Mouse (Mus musculus): ENCODE data around the gene Decr2. TPM values are rescaled to one million over a fixed set of nuclear protein-coding genes. Genes with fewer than 3 reads are reported as not detected.

The Decr2 gene
- total RNA-seq, 1 experiment, result 12.6 TPM

DNA sequence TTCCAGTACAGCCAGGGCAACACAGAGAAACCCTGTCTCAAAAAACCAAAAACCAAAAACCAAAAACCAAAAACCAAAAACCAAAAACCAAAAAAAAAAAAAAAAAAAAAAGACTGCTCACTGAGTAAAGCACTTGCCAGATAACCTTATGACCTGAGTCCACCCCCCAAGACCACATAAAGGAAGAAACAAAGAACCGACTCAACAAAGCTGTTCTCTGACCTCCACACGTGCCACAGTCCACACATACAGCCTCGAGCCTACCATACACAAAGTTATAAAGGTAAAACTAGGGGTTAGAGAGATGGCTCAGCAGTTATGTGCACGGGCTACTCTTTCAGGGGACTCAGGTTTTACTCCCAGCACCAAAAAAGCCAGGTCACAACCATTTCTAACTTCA, 37.4 kb downstream of the Decr2 start:
- H3K36me3 ChIP-seq (ENCODE audit: control insufficient read depth, insufficient read depth, low read length, poor library complexity, severe bottlenecking), result no peaks in the 10 kb centered on the region
- H3K9me3 ChIP-seq (ENCODE audit: control insufficient read depth, insufficient read depth, low read depth, low read length), result no peaks in the 10 kb centered on the region
- no peak overlapping the region for H3K27ac ChIP-seq (ENCODE audit: insufficient read depth, low read depth, low read length, poor library complexity, severe bottlenecking)
- H3K4me3 ChIP-seq (ENCODE audit: insufficient read depth in 1 of 2, low read depth in 1 of 2, low read length in 2 of 2, poor library complexity in 1 of 2, severe bottlenecking in 1 of 2), result no peak overlapping the region
- H3K4me1 ChIP-seq (ENCODE audit: control insufficient read depth in 2 of 2, insufficient read depth in 2 of 2, low read length in 2 of 2, poor library complexity in 1 of 2), result peaks cover 0 to 6% of the 10 kb centered on the region in 2 experiments; a peak in 1 of 4 replicates
- TF ChIP-seq HCFC1 (IDR thresholded peaks at IDR 0.05; ENCODE audit: borderline replicate concordance, insufficient read depth, low read length) (no peak), ZC3H11A (IDR thresholded peaks at IDR 0.05; ENCODE audit: borderline replicate concordance, low read depth, low read length) (no peak), CHD2 (IDR thresholded peaks at IDR 0.05; ENCODE audit: low read depth, low read length) (no peak), ZNF384 (IDR thresholded peaks at IDR 0.05; ENCODE audit: low read depth, low read length) (no peak), MAFK (IDR thresholded peaks at IDR 0.05; ENCODE audit: insufficient read depth, low read depth, low read length) (no peak)
- no peak for DNase-seq (ENCODE audit: low read depth, low spot score)
- H3K9ac ChIP-seq (ENCODE audit: insufficient read depth, low read depth, low read length, poor library complexity, severe bottlenecking), result no peak overlapping the region
- in situ Hi-C loops (cut with MboI; ENCODE audit: low sequenced_read_pairs in 2 of 2, unreplicated experiment in 2 of 2), result no loop called here

DNA sequence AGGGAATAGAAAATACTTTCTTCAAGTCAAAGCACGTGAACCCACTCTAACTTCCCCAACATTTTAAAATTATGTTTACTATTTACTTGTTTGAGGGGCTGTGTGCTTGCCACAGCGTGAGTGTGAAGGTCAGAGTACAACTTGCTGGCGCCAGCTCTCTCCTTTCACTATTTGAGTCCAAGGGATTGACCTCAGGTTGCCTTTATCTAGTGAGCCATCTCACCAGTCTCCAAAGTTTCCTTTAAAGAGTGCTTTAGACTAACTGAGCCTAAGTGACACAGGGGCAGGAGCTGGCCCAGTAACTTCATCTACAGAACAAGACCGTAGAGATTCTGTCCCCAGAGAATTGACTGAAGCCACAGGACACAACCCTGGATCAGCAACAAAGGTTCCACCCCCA, 38.1 kb downstream of the Decr2 start:
- H3K4me1 ChIP-seq (ENCODE audit: control insufficient read depth in 2 of 2, insufficient read depth in 2 of 2, low read length in 2 of 2, poor library complexity in 1 of 2), result peaks cover 0 to 6% of the 10 kb centered on the region in 2 experiments; a peak in 1 of 4 replicates
- no peak overlapping the region for H3K4me3 ChIP-seq (ENCODE audit: insufficient read depth in 1 of 2, low read depth in 1 of 2, low read length in 2 of 2, poor library complexity in 1 of 2, severe bottlenecking in 1 of 2)
- no peak for DNase-seq (ENCODE audit: low read depth, low spot score)
- H3K36me3 ChIP-seq (ENCODE audit: control insufficient read depth, insufficient read depth, low read length, poor library complexity, severe bottlenecking), result no peaks in the 10 kb centered on the region
- no peak overlapping the region for H3K27ac ChIP-seq (ENCODE audit: insufficient read depth, low read depth, low read length, poor library complexity, severe bottlenecking)
- TF ChIP-seq ZC3H11A (IDR thresholded peaks at IDR 0.05; ENCODE audit: borderline replicate concordance, low read depth, low read length) (no peak), CHD2 (IDR thresholded peaks at IDR 0.05; ENCODE audit: low read depth, low read length) (no peak), HCFC1 (IDR thresholded peaks at IDR 0.05; ENCODE audit: borderline replicate concordance, insufficient read depth, low read length) (no peak), MAFK (IDR thresholded peaks at IDR 0.05; ENCODE audit: insufficient read depth, low read depth, low read length) (no peak), ZNF384 (IDR thresholded peaks at IDR 0.05; ENCODE audit: low read depth, low read length) (no peak)
- in situ Hi-C loops (cut with MboI; ENCODE audit: low sequenced_read_pairs in 2 of 2, unreplicated experiment in 2 of 2), result no loop called here
- no peaks in the 10 kb centered on the region for H3K9me3 ChIP-seq (ENCODE audit: control insufficient read depth, insufficient read depth, low read depth, low read length)
- no peak overlapping the region for H3K9ac ChIP-seq (ENCODE audit: insufficient read depth, low read depth, low read length, poor library complexity, severe bottlenecking)

DNA sequence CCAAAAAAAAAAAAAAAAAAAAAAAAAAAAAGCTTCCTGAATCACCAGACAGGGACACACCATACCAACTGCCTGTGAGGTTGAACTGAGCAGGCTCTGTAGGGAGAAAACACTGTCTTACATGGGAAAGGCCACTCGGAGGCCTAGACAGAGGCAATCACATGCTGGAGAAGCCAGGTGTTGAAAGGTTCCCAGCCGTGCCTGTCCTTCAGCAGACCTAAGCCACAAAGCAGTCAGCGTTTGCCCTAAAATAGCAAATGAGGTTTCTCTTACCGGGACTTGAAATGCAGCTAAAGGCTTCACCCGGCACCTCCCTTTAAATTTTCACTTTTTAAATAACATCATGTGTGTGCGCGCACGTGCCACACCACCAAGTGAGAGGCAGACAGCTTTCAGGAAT, 42.0 kb downstream of the Decr2 start:
- no peak for DNase-seq (ENCODE audit: low read depth, low spot score)
- H3K36me3 ChIP-seq (ENCODE audit: control insufficient read depth, insufficient read depth, low read length, poor library complexity, severe bottlenecking), result no peaks in the 10 kb centered on the region; the same call in 1 of the 2 replicates
- no peaks in the 10 kb centered on the region for H3K4me1 ChIP-seq (ENCODE audit: control insufficient read depth in 2 of 2, insufficient read depth in 2 of 2, low read length in 2 of 2, poor library complexity in 1 of 2)
- H3K9me3 ChIP-seq (ENCODE audit: control insufficient read depth, insufficient read depth, low read depth, low read length), result no peaks in the 10 kb centered on the region
- no peak overlapping the region for H3K4me3 ChIP-seq (ENCODE audit: insufficient read depth in 1 of 2, low read depth in 1 of 2, low read length in 2 of 2, poor library complexity in 1 of 2, severe bottlenecking in 1 of 2)
- no peak overlapping the region for H3K9ac ChIP-seq (ENCODE audit: insufficient read depth, low read depth, low read length, poor library complexity, severe bottlenecking)
- TF ChIP-seq HCFC1 (IDR thresholded peaks at IDR 0.05; ENCODE audit: borderline replicate concordance, insufficient read depth, low read length), result no peak
- TF ChIP-seq ZC3H11A (IDR thresholded peaks at IDR 0.05; ENCODE audit: borderline replicate concordance, low read depth, low read length), result no peak
- no peak for TF ChIP-seq ZNF384 (IDR thresholded peaks at IDR 0.05; ENCODE audit: low read depth, low read length)
- TF ChIP-seq CHD2 (IDR thresholded peaks at IDR 0.05; ENCODE audit: low read depth, low read length), result no peak
- no peak for TF ChIP-seq MAFK (IDR thresholded peaks at IDR 0.05; ENCODE audit: insufficient read depth, low read depth, low read length)
- in situ Hi-C loops (cut with MboI; ENCODE audit: low sequenced_read_pairs in 2 of 2, unreplicated experiment in 2 of 2), result no loop called here
- H3K27ac ChIP-seq (ENCODE audit: insufficient read depth, low read depth, low read length, poor library complexity, severe bottlenecking), result no peak overlapping the region

DNA sequence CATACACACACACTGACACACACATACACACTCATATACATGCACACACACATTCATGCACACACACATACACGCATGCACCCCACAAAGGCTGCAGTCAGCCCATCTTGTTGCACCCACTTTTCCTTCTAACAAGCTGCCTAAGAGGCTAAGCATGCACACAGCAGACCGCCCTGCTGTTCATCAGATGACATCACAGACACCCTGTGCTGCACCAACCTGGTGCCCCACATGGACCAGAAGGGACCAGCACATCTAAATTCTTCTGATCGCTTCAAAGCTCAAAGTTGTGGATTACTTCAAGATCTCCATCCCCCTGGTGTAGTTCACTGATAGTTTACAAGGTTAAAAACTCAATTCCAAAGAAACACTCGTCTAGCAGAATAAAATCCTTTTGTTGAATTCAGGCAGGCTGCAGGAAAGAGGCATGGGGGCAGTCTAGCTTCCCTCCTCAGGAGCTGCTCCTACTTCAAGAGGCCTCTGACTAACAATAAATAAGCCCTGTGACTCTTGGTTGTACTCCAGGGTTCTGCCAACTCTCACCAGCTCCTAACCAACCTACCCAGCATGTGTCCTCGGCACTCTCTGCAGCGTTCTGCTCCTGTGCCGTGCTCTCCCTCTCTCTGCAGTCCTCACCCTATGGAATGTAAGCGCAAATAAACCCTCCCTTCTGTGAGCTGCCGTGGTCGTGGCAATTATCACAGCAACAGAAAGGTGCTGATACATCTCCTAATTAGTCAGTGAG, 43.7 kb downstream of the Decr2 start:
- no peak overlapping the region for H3K4me3 ChIP-seq (ENCODE audit: insufficient read depth in 1 of 2, low read depth in 1 of 2, low read length in 2 of 2, poor library complexity in 1 of 2, severe bottlenecking in 1 of 2)
- no peaks in the 10 kb centered on the region for H3K9me3 ChIP-seq (ENCODE audit: control insufficient read depth, insufficient read depth, low read depth, low read length)
- DNase-seq (ENCODE audit: low read depth, low spot score), result no peak
- in situ Hi-C loops (cut with MboI; ENCODE audit: low sequenced_read_pairs in 2 of 2, unreplicated experiment in 2 of 2), result no loop called here
- no peaks in the 10 kb centered on the region; the same call in 1 of the 2 replicates for H3K36me3 ChIP-seq (ENCODE audit: control insufficient read depth, insufficient read depth, low read length, poor library complexity, severe bottlenecking)
- TF ChIP-seq HCFC1 (IDR thresholded peaks at IDR 0.05; ENCODE audit: borderline replicate concordance, insufficient read depth, low read length), result no peak
- no peak for TF ChIP-seq ZNF384 (IDR thresholded peaks at IDR 0.05; ENCODE audit: low read depth, low read length)
- TF ChIP-seq ZC3H11A (IDR thresholded peaks at IDR 0.05; ENCODE audit: borderline replicate concordance, low read depth, low read length), result no peak
- no peak for TF ChIP-seq MAFK (IDR thresholded peaks at IDR 0.05; ENCODE audit: insufficient read depth, low read depth, low read length)
- no peak for TF ChIP-seq CHD2 (IDR thresholded peaks at IDR 0.05; ENCODE audit: low read depth, low read length)
- H3K9ac ChIP-seq (ENCODE audit: insufficient read depth, low read depth, low read length, poor library complexity, severe bottlenecking), result no peak overlapping the region
- H3K4me1 ChIP-seq (ENCODE audit: control insufficient read depth in 2 of 2, insufficient read depth in 2 of 2, low read length in 2 of 2, poor library complexity in 1 of 2), result no peaks in the 10 kb centered on the region
- H3K27ac ChIP-seq (ENCODE audit: insufficient read depth, low read depth, low read length, poor library complexity, severe bottlenecking), result no peak overlapping the region

Measured in ES-E14 (cell line).